Comparison of ENCODE assay signal across 8 mouse cellular contexts in genomic region chr5:34210279-34210678, GRCm38 (mm10). TPM values are rescaled to one million over a fixed set of nuclear protein-coding genes. Genes with fewer than 3 reads are reported as not detected.
DNase-seq lines count a peak whose midpoint lies in the region; ATAC-seq and TF ChIP-seq lines count a peak whose summit lies in the region.

No protein-coding gene starts in this region.

- peak; percentile 85 for ATAC-seq in kidney, embryonic 14.5 days (ENCODE audit: low FRiP score, low TSS enrichment)
- ATAC-seq in liver, embryonic 11.5 days (replicated peaks; ENCODE audit: low FRiP score): peak; percentile 41; the same call in 1 of the 2 replicates
- ATAC-seq in neural tube, embryonic 11.5 days (ENCODE audit: insufficient read depth, low FRiP score, low TSS enrichment): no peak
- ATAC-seq in stomach, embryonic 16.5 days (ENCODE audit: insufficient read depth, low FRiP score): peak; percentile 85; the same call in 1 of the 2 replicates

- no peak overlapping the region for H3K4me3 ChIP-seq in heart, adult 2 months
- no peak overlapping the region for H3K4me3 ChIP-seq in kidney, embryonic 14.5 days (ENCODE audit: low read length)
- no peak overlapping the region for H3K4me3 ChIP-seq in liver, embryonic 11.5 days (ENCODE audit: low read depth, low read length)
- no peak overlapping the region for H3K4me3 ChIP-seq in neural tube, embryonic 11.5 days (ENCODE audit: low read depth, low read length)
- no peak overlapping the region for H3K4me3 ChIP-seq in stomach, embryonic 16.5 days (replicated peaks; ENCODE audit: low read length)

- H3K4me1 ChIP-seq in heart, adult 2 months (ENCODE audit: control insufficient read depth, insufficient read depth, low read length): peaks cover 4% of the 10 kb centered on the region
- 0 out of 2 replicates have a peak, but pooled peaks cover 2% of the 10 kb centered on the region for H3K4me1 ChIP-seq in kidney, embryonic 14.5 days (ENCODE audit: control insufficient read depth, insufficient read depth, low read length)
- peaks cover 3% of the 10 kb centered on the region; the same call in 1 of the 2 replicates for H3K4me1 ChIP-seq in liver, embryonic 11.5 days (replicated peaks; ENCODE audit: control insufficient read depth, insufficient read depth, low read length)
- H3K4me1 ChIP-seq in neural tube, embryonic 11.5 days (ENCODE audit: control insufficient read depth, insufficient read depth, low read length): no peaks in the 10 kb centered on the region
- no peaks in the 10 kb centered on the region for H3K4me1 ChIP-seq in stomach, embryonic 16.5 days (ENCODE audit: control insufficient read depth, insufficient read depth, low read length)

- TF ChIP-seq CTCF in heart, adult 2 months (IDR thresholded peaks at IDR 0.05): peak; percentile 97; the same call in 1 of the 2 replicates

- no peaks in the 10 kb centered on the region for H3K36me3 ChIP-seq in heart, adult 2 months (ENCODE audit: control insufficient read depth, insufficient read depth, low read length)
- no peaks in the 10 kb centered on the region for H3K36me3 ChIP-seq in kidney, embryonic 14.5 days (ENCODE audit: control insufficient read depth, insufficient read depth, low read length)
- no peaks in the 10 kb centered on the region for H3K36me3 ChIP-seq in liver, embryonic 11.5 days (ENCODE audit: control insufficient read depth, insufficient read depth, low read length)
- no peaks in the 10 kb centered on the region for H3K36me3 ChIP-seq in neural tube, embryonic 11.5 days (ENCODE audit: control insufficient read depth, insufficient read depth, low read length)
- H3K36me3 ChIP-seq in stomach, embryonic 16.5 days (ENCODE audit: control insufficient read depth, insufficient read depth, low read length): no peaks in the 10 kb centered on the region

- H3K27me3 ChIP-seq in heart, adult 2 months (ENCODE audit: control insufficient read depth, insufficient read depth, low read length): no peaks in the 10 kb centered on the region
- H3K27me3 ChIP-seq in kidney, embryonic 14.5 days (ENCODE audit: control insufficient read depth, insufficient read depth, low read length): no peaks in the 10 kb centered on the region
- no peaks in the 10 kb centered on the region for H3K27me3 ChIP-seq in liver, embryonic 11.5 days (replicated peaks; ENCODE audit: control insufficient read depth, insufficient read depth, low read length)
- no peaks in the 10 kb centered on the region for H3K27me3 ChIP-seq in neural tube, embryonic 11.5 days (ENCODE audit: control insufficient read depth, insufficient read depth, low read length)
- no peaks in the 10 kb centered on the region for H3K27me3 ChIP-seq in stomach, embryonic 16.5 days (ENCODE audit: control insufficient read depth, insufficient read depth, low read length)

- intact Hi-C loops in heart, adult 2 months (cut with DNase I): loop anchor here (1.0 to 5.0 kb wide), 2 partner anchors 45 to 432 kb away; no protein-coding TSS in a partner anchor

- 0% methylated on average over 1 of the region's 1 CpGs for WGBS in heart, adult 2 months
- 4% methylated on average over 1 of the region's 1 CpGs for WGBS in kidney, embryonic 14.5 days
- WGBS in liver, embryonic 11.5 days: 4% methylated on average over 1 of the region's 1 CpGs
- WGBS in neural tube, embryonic 11.5 days: 3% methylated on average over 1 of the region's 1 CpGs
- WGBS in stomach, embryonic 16.5 days: 9% methylated on average over 1 of the region's 1 CpGs

- H3K79me2 ChIP-seq in heart, adult 2 months (replicated peaks; ENCODE audit: control insufficient read depth, insufficient read depth, low read length): no peaks in the 10 kb centered on the region

- no peak overlapping the region for H3K4me2 ChIP-seq in kidney, embryonic 14.5 days (replicated peaks; ENCODE audit: low read depth, low read length)
- no peak overlapping the region for H3K4me2 ChIP-seq in liver, embryonic 11.5 days
- H3K4me2 ChIP-seq in neural tube, embryonic 11.5 days (ENCODE audit: low read depth): no peak overlapping the region
- H3K4me2 ChIP-seq in stomach, embryonic 16.5 days (ENCODE audit: low read depth, low read length): no peak overlapping the region

- peak; percentile 81 for TF ChIP-seq EP300 in heart, adult 2 months (IDR thresholded peaks at IDR 0.05; ENCODE audit: insufficient read depth, low read depth, low read length)

- DNase-seq in CD4-positive helper T cell, adult 2 months (ENCODE audit: low read depth, low spot score): peak; percentile 83
- peak; percentile 79 for DNase-seq in adrenal gland, adult 2 months
- peak; percentile 79 for DNase-seq in embryo, embryonic 9.5 days (ENCODE audit: extremely low spot score)
- peak; percentile 70 to 76 for DNase-seq in heart, adult 2 months
- DNase-seq in liver, embryonic 11.5 days (ENCODE audit: low spot score): peak; percentile 65
- peak; percentile 68 for DNase-seq in neural tube, embryonic 11.5 days (ENCODE audit: low spot score)

- no peak overlapping the region for H3K27ac ChIP-seq in heart, adult 2 months
- no peak overlapping the region for H3K27ac ChIP-seq in kidney, embryonic 14.5 days (ENCODE audit: low read depth, low read length)
- H3K27ac ChIP-seq in liver, embryonic 11.5 days (ENCODE audit: low read depth, low read length): no peak overlapping the region
- no peak overlapping the region for H3K27ac ChIP-seq in neural tube, embryonic 11.5 days (ENCODE audit: low read depth, low read length)
- H3K27ac ChIP-seq in stomach, embryonic 16.5 days (ENCODE audit: low read length): no peak overlapping the region

- no peaks in the 10 kb centered on the region for H3K9me3 ChIP-seq in kidney, embryonic 14.5 days (ENCODE audit: control insufficient read depth, low read length)
- H3K9me3 ChIP-seq in liver, embryonic 11.5 days (ENCODE audit: control insufficient read depth, low read length): no peaks in the 10 kb centered on the region
- no peaks in the 10 kb centered on the region for H3K9me3 ChIP-seq in neural tube, embryonic 11.5 days (ENCODE audit: control insufficient read depth, low read length)
- no peaks in the 10 kb centered on the region for H3K9me3 ChIP-seq in stomach, embryonic 16.5 days (replicated peaks; ENCODE audit: control insufficient read depth, low read length)

- H3K9ac ChIP-seq in heart, adult 2 months (ENCODE audit: low read depth, low read length): no peak overlapping the region
- no peak overlapping the region for H3K9ac ChIP-seq in kidney, embryonic 14.5 days (ENCODE audit: low read depth, low read length)
- no peak overlapping the region for H3K9ac ChIP-seq in liver, embryonic 11.5 days (ENCODE audit: low read depth, low read length)
- no peak overlapping the region for H3K9ac ChIP-seq in neural tube, embryonic 11.5 days (ENCODE audit: low read length)
- H3K9ac ChIP-seq in stomach, embryonic 16.5 days (ENCODE audit: low read length): no peak overlapping the region

- no peak for TF ChIP-seq POLR2A in heart, adult 2 months (IDR thresholded peaks at IDR 0.05; ENCODE audit: insufficient read depth, low read depth, low read length)

RNA-seq across cellular contexts. Expression of gene Mxd4, which starts 22.8 kb away (rescaled TPM):
- total RNA-seq in adrenal gland, adult 2 months (2021): 100 to 1,000 TPM; 100 to 125 TPM
- 260 and 308 TPM in 2 replicates for polyA plus RNA-seq in adrenal gland, adult 2 months (2012; rRNA removed)
- 10 to 100 TPM; 63.3 to 71.4 TPM for total RNA-seq in heart, adult 2 months (2021)
- polyA plus RNA-seq in heart, adult 2 months (2012; rRNA removed): 78.1 and 89.8 TPM in 2 replicates
- 46.1 and 53.0 TPM in 2 replicates for polyA plus RNA-seq in kidney, embryonic 14.5 days (2014; fragmentation: Nextera tagmentation; extraction: Ambion mirVana)
- polyA plus RNA-seq in liver, embryonic 11.5 days (2014; fragmentation: Nextera tagmentation; extraction: Ambion mirVana): 8.5 and 12.5 TPM in 2 replicates
- 22.7 and 23.1 TPM in 2 replicates for polyA plus RNA-seq in neural tube, embryonic 11.5 days (2014; fragmentation: Nextera tagmentation; extraction: Ambion mirVana)
- 32.8 and 36.9 TPM in 2 replicates for polyA plus RNA-seq in stomach, embryonic 16.5 days (2015; fragmentation: Nextera tagmentation; extraction: Ambion mirVana)

RNA-seq across cellular contexts. Expression of gene Haus3, which starts 41.0 kb away (rescaled TPM):
- 1 to 10 TPM; 7.2 to 8.4 TPM for total RNA-seq in adrenal gland, adult 2 months (2021)
- polyA plus RNA-seq in adrenal gland, adult 2 months (2012; rRNA removed): 0.11 and 0.33 TPM in 2 replicates
- 1 to 10 TPM; 3.2 to 4.8 TPM for total RNA-seq in heart, adult 2 months (2021)
- polyA plus RNA-seq in heart, adult 2 months (2012; rRNA removed): 0.92 and 1.8 TPM in 2 replicates
- 45.1 and 46.1 TPM in 2 replicates for polyA plus RNA-seq in kidney, embryonic 14.5 days (2014; fragmentation: Nextera tagmentation; extraction: Ambion mirVana)
- 47.5 and 51.5 TPM in 2 replicates for polyA plus RNA-seq in liver, embryonic 11.5 days (2014; fragmentation: Nextera tagmentation; extraction: Ambion mirVana)
- polyA plus RNA-seq in neural tube, embryonic 11.5 days (2014; fragmentation: Nextera tagmentation; extraction: Ambion mirVana): 40.6 and 43.1 TPM in 2 replicates
- 26.2 and 30.9 TPM in 2 replicates for polyA plus RNA-seq in stomach, embryonic 16.5 days (2015; fragmentation: Nextera tagmentation; extraction: Ambion mirVana)

RNA-seq across cellular contexts. Expression of gene Poln, which starts 41.0 kb away (rescaled TPM):
- 10 to 100 TPM in 1 of 2 experiments, 1 to 10 TPM in 1; 7.0 to 12.3 TPM for total RNA-seq in adrenal gland, adult 2 months (2021)
- 3.2 and 3.9 TPM in 2 replicates for polyA plus RNA-seq in adrenal gland, adult 2 months (2012; rRNA removed)
- 1 to 10 TPM; 7.0 TPM for total RNA-seq in heart, adult 2 months (2021)
- 3.4 and 4.3 TPM in 2 replicates for polyA plus RNA-seq in heart, adult 2 months (2012; rRNA removed)
- 0.61 and 1.1 TPM in 2 replicates for polyA plus RNA-seq in kidney, embryonic 14.5 days (2014; fragmentation: Nextera tagmentation; extraction: Ambion mirVana)
- polyA plus RNA-seq in liver, embryonic 11.5 days (2014; fragmentation: Nextera tagmentation; extraction: Ambion mirVana): 0.58 and 0.79 TPM in 2 replicates
- polyA plus RNA-seq in neural tube, embryonic 11.5 days (2014; fragmentation: Nextera tagmentation; extraction: Ambion mirVana): 0.27 and 0.42 TPM in 2 replicates
- polyA plus RNA-seq in stomach, embryonic 16.5 days (2015; fragmentation: Nextera tagmentation; extraction: Ambion mirVana): 0.72 and 1.1 TPM in 2 replicates
